Mouse (Mus musculus): ENCODE data around the gene Nrn1l. TPM values are rescaled to one million over a fixed set of nuclear protein-coding genes. Genes with fewer than 3 reads are reported as not detected.

Nrn1l gene
- polyA plus RNA-seq, 1 experiment from 2014 or later: not detected

GRCm38 (mm10) chr8:105943321-105943739 is 50.0 kb downstream of the Nrn1l start, which contains the start of gene Lcat:
TSS of gene Lcat (minus strand) at chr8:105943382.
- Histone ChIP-seq H3K4me3 (ENCODE audit: low read depth, low read length) (no peak within 1 kb of the TSS), H3K4me1 (replicated peaks; ENCODE audit: control insufficient read depth, insufficient read depth) (no peaks in the 10 kb centered on the region), H3K4me2 (replicated peaks; ENCODE audit: low read depth) (no peak within 1 kb of the TSS), H3K9ac (ENCODE audit: low read length) (no peak within 1 kb of the TSS), H3K27ac (replicated peaks) (no peak within 1 kb of the TSS), H3K9me3 (ENCODE audit: control insufficient read depth, low read length) (no peaks in the 10 kb centered on the region), H3K36me3 (ENCODE audit: control insufficient read depth, insufficient read depth, low read length) (peaks cover 27% of the 10 kb centered on the region), H3K27me3 (ENCODE audit: control insufficient read depth, insufficient read depth, low read length) (no peaks in the 10 kb centered on the region)
- no peak for TF ChIP-seq CTCF (IDR thresholded peaks at IDR 0.05; ENCODE audit: low read depth)
- TF ChIP-seq EP300 (optimal IDR thresholded peaks at IDR 0.05): no peak
- WGBS: 76% methylated on average over 8 of the region's 8 CpGs
- ATAC-seq (ENCODE audit: low FRiP score, low TSS enrichment) (peak; percentile 30; the same call in 1 of the 2 replicates), DNase-seq (ENCODE audit: low spot score) (no peak)

Other genes starting within 250 kb of the Nrn1l start
- gene Carmil2, start 207.3 kb upstream of the Nrn1l start, polyA plus RNA-seq (2015; fragmentation: Nextera tagmentation; extraction: Ambion mirVana): 0.58 and 0.61 TPM in 2 replicates
- gene Acd, start 192.5 kb upstream of the Nrn1l start, polyA plus RNA-seq (2015; fragmentation: Nextera tagmentation; extraction: Ambion mirVana): 26.7 and 30.7 TPM in 2 replicates
- 12.4 and 13.0 TPM in 2 replicates for gene Pard6a, start 192.4 kb upstream of the Nrn1l start, polyA plus RNA-seq (2015; fragmentation: Nextera tagmentation; extraction: Ambion mirVana)
- gene 4933405L10Rik, start 185.9 kb upstream of the Nrn1l start, polyA plus RNA-seq (2015; fragmentation: Nextera tagmentation; extraction: Ambion mirVana): 0.08 and 0.13 TPM in 2 replicates
- gene Enkd1, start 185.4 kb upstream of the Nrn1l start, polyA plus RNA-seq (2015; fragmentation: Nextera tagmentation; extraction: Ambion mirVana): 5.4 and 5.8 TPM in 2 replicates
- 14.5 and 16.9 TPM in 2 replicates for gene Gfod2, start 134.9 kb upstream of the Nrn1l start, polyA plus RNA-seq (2015; fragmentation: Nextera tagmentation; extraction: Ambion mirVana)
- gene Ranbp10, start 66.2 kb upstream of the Nrn1l start, polyA plus RNA-seq (2015; fragmentation: Nextera tagmentation; extraction: Ambion mirVana): 7.1 TPM in 2 replicates
- not detected in 2 replicates for gene Tsnaxip1, start 65.8 kb upstream of the Nrn1l start, polyA plus RNA-seq (2015; fragmentation: Nextera tagmentation; extraction: Ambion mirVana)
- 14.2 and 15.1 TPM in 2 replicates for gene Cenpt, start 40.3 kb upstream of the Nrn1l start, polyA plus RNA-seq (2015; fragmentation: Nextera tagmentation; extraction: Ambion mirVana)
- 36.8 and 37.8 TPM in 2 replicates for gene Thap11, start 38.4 kb upstream of the Nrn1l start, polyA plus RNA-seq (2015; fragmentation: Nextera tagmentation; extraction: Ambion mirVana)
- gene Nutf2, start 33.0 kb upstream of the Nrn1l start, polyA plus RNA-seq (2015; fragmentation: Nextera tagmentation; extraction: Ambion mirVana): 83.5 and 103 TPM in 2 replicates
- gene Edc4, start 12.7 kb upstream of the Nrn1l start, polyA plus RNA-seq (2015; fragmentation: Nextera tagmentation; extraction: Ambion mirVana): 13.7 and 14.8 TPM in 2 replicates
- 13.4 and 14.8 TPM in 2 replicates for gene Pskh1, start 6.9 kb downstream of the Nrn1l start, polyA plus RNA-seq (2015; fragmentation: Nextera tagmentation; extraction: Ambion mirVana)
- 0.22 and 0.85 TPM in 2 replicates for gene Ctrl, start 40.3 kb downstream of the Nrn1l start, polyA plus RNA-seq (2015; fragmentation: Nextera tagmentation; extraction: Ambion mirVana)
- 65.9 and 68.0 TPM in 2 replicates for gene Psmb10, start 44.9 kb downstream of the Nrn1l start, polyA plus RNA-seq (2015; fragmentation: Nextera tagmentation; extraction: Ambion mirVana)
- gene Lcat, start 49.8 kb downstream of the Nrn1l start, polyA plus RNA-seq (2015; fragmentation: Nextera tagmentation; extraction: Ambion mirVana): 0.75 and 0.77 TPM in 2 replicates
- gene Slc12a4, start 72.5 kb downstream of the Nrn1l start, polyA plus RNA-seq (2015; fragmentation: Nextera tagmentation; extraction: Ambion mirVana): 12.8 and 14.1 TPM in 2 replicates
- gene Dpep3, start 85.9 kb downstream of the Nrn1l start, polyA plus RNA-seq (2015; fragmentation: Nextera tagmentation; extraction: Ambion mirVana): not detected in 2 replicates
- gene Dus2, start 97.8 kb downstream of the Nrn1l start, polyA plus RNA-seq (2015; fragmentation: Nextera tagmentation; extraction: Ambion mirVana): 8.1 and 8.3 TPM in 2 replicates
- gene Dpep2nb, start 112.4 kb downstream of the Nrn1l start, polyA plus RNA-seq (2015; fragmentation: Nextera tagmentation; extraction: Ambion mirVana): not detected in 2 replicates
- gene Ddx28, start 118.3 kb downstream of the Nrn1l start, polyA plus RNA-seq (2015; fragmentation: Nextera tagmentation; extraction: Ambion mirVana): 9.2 and 10.0 TPM in 2 replicates
- 2.5 TPM in 2 replicates for gene Nfatc3, start 165.3 kb downstream of the Nrn1l start, polyA plus RNA-seq (2015; fragmentation: Nextera tagmentation; extraction: Ambion mirVana)
- 38.9 and 48.0 TPM in 2 replicates for gene Esrp2, start 243.4 kb downstream of the Nrn1l start, polyA plus RNA-seq (2015; fragmentation: Nextera tagmentation; extraction: Ambion mirVana)

All from stomach, postnatal 0 days (tissue).